Mouse (Mus musculus) cerebellum, adult (tissue): ENCODE measurements around the gene Slit3.

Experiments used
- ATAC-seq: cut with Nextera tagmentation; 2 replicates; pipeline ENCODE4 v1.9.2; 2017; ENCODE audit warnings: mild to moderate bottlenecking, moderate library complexity, mixed read lengths; ENCODE audit not compliant: insufficient number of reproducible peaks, low FRiP score, low TSS enrichment

Gene Slit3

GRCm38 (mm10) chr11:35296803-35297202, 175.8 kb downstream of the Slit3 start:
- no peak for ATAC-seq

- no peak for ATAC-seq
Observed at GRCm38 (mm10) chr11:35297319-35297718, 176.3 kb downstream of the Slit3 start.

GRCm38 (mm10) chr11:35298526-35298925, 177.5 kb downstream of the Slit3 start:
- no peak for ATAC-seq

GRCm38 (mm10) chr11:35299857-35300375, 178.9 kb downstream of the Slit3 start:
- no peak for ATAC-seq

- ATAC-seq = no peak
Observed at GRCm38 (mm10) chr11:35302272-35302671, 181.2 kb downstream of the Slit3 start.

GRCm38 (mm10) chr11:35304216-35304975, 183.4 kb downstream of the Slit3 start:
- ATAC-seq = peak; percentile 77

- ATAC-seq = peak; percentile 77
Observed at GRCm38 (mm10) chr11:35305111-35305510, 184.1 kb downstream of the Slit3 start.

- no peak for ATAC-seq
Observed at GRCm38 (mm10) chr11:35305910-35306309, 184.9 kb downstream of the Slit3 start.

- no peak for ATAC-seq
Observed at GRCm38 (mm10) chr11:35306922-35307321, 185.9 kb downstream of the Slit3 start.

GRCm38 (mm10) chr11:35307992-35308391, 187.0 kb downstream of the Slit3 start:
- ATAC-seq = no peak

GRCm38 (mm10) chr11:35315449-35316028, 194.5 kb downstream of the Slit3 start:
- no peak for ATAC-seq

GRCm38 (mm10) chr11:35317221-35317620, 196.2 kb downstream of the Slit3 start:
- no peak for ATAC-seq

GRCm38 (mm10) chr11:35317775-35318432, 196.9 kb downstream of the Slit3 start:
- ATAC-seq = no peak

GRCm38 (mm10) chr11:35318433-35319020, 197.5 kb downstream of the Slit3 start:
- ATAC-seq = no peak

- ATAC-seq = no peak
Observed at GRCm38 (mm10) chr11:35320518-35320917, 199.5 kb downstream of the Slit3 start.

- no peak for ATAC-seq
Observed at GRCm38 (mm10) chr11:35324397-35324796, 203.4 kb downstream of the Slit3 start.

- no peak for ATAC-seq
Observed at GRCm38 (mm10) chr11:35325131-35325995, 204.3 kb downstream of the Slit3 start.

- ATAC-seq = no peak
Observed at GRCm38 (mm10) chr11:35326346-35326745, 205.3 kb downstream of the Slit3 start.

GRCm38 (mm10) chr11:35327899-35328298, 206.9 kb downstream of the Slit3 start:
- ATAC-seq = no peak

- ATAC-seq = no peak
Observed at GRCm38 (mm10) chr11:35331476-35331875, 210.5 kb downstream of the Slit3 start.
